Mouse (Mus musculus) liver, embryonic 14.5 days (tissue): ENCODE results near the gene Rrp15.

ENCODE experiments used
- CTCF ChIP-seq: IDR thresholded peaks from 2 replicates; pipeline ENCODE4 v1.5.1; 2016; ENCODE audit warnings: antibody characterized with exemption, low read depth, control low read depth
- EP300 ChIP-seq: IDR thresholded peaks from 2 replicates; pipeline ENCODE4 v1.6.1; 2016; ENCODE audit warnings: antibody characterized with exemption, low read depth

DNA sequence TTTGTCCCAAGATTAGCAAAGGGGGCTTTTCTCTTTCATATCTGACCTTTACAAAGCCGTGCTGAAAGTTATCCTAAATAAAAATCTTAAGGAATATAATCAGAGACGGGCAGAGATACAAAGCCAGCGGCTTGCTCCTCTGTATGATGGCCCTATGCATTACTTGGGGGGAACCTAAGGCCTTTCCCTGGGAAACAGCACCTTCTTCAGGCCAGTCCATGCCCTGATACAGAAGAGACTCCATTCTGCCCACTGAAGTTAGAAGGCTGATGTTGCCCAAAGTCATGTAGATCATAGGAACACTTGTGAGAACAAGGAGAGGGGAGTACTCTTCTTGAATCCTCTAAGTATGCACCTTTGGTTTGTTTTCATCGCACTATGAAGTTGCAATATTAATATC lies 56.8 kb downstream of the Rrp15 start:
- TF ChIP-seq CTCF, result no peak
- TF ChIP-seq EP300, result no peak
